In the genomic region with DNA sequence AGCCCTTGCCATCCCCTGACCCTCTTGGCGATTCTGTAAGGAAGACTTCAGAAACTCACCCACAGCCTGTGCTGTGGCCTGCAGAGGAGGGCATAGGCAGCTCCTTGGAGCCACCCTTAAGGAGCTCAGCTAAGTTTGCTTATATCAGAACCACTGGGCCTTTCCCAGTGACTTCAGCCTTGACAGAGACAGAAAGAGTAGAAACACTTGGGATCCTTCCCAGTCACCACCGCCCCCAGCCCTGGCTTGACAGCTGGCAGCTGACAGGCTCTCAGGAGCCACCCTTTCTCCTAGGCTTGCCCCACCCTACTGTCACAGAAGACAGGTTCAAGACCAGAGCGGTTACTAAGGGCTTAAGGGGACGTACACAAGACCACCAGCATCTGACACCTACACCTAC, we compare ENCODE assay signal across 17 mouse cellular contexts. TPM values are rescaled to one million over a fixed set of nuclear protein-coding genes. Genes with fewer than 3 reads are reported as not detected.
A peak's percentile ranks its signal among the peaks of the same experiment; 100 is the strongest.
DNase-seq lines count a peak whose midpoint lies in the region; ATAC-seq lines count a peak whose summit lies in the region.
"Had no signal": no experiment of that assay in that cellular context is flagged by ENCODE, and none has a peak within 500 bp of the region (broad histone marks: within the 10 kb centered on the region; RNA-seq: fewer than 3 reads in every experiment).

No protein-coding gene starts in this region.

- no peaks in the 10 kb centered on the region for H3K36me3 ChIP-seq in embryonic facial prominence, embryonic 11.5 days (replicated peaks; ENCODE audit: control insufficient read depth, insufficient read depth, low read depth, low read length)
- no peaks in the 10 kb centered on the region for H3K36me3 ChIP-seq in hindbrain, embryonic 12.5 days
- H3K36me3 ChIP-seq in midbrain, embryonic 16.5 days (ENCODE audit: control insufficient read depth, insufficient read depth, low read length) = no peaks in the 10 kb centered on the region
- H3K36me3 ChIP-seq: liver, embryonic 12.5 days had no signal

- 82% methylated on average over 4 of the region's 4 CpGs for WGBS in embryonic facial prominence, embryonic 11.5 days
- 65% methylated on average over 4 of the region's 4 CpGs for WGBS in hindbrain, embryonic 12.5 days
- WGBS in midbrain, embryonic 16.5 days = 65% methylated on average over 4 of the region's 4 CpGs

- peaks cover 28% of the 10 kb centered on the region for H3K27me3 ChIP-seq in embryonic facial prominence, embryonic 11.5 days (ENCODE audit: control insufficient read depth, insufficient read depth, low read length)
- H3K27me3 ChIP-seq in hindbrain, embryonic 12.5 days = peaks cover 6% of the 10 kb centered on the region; the same call in 1 of the 2 replicates
- H3K27me3 ChIP-seq in midbrain, embryonic 16.5 days (ENCODE audit: control insufficient read depth, insufficient read depth, low read depth, low read length) = no peaks in the 10 kb centered on the region; the same call in 1 of the 2 replicates

- H3K27ac ChIP-seq in embryonic facial prominence, embryonic 11.5 days (replicated peaks; ENCODE audit: low read depth, low read length) = no peak overlapping the region
- peak overlapping the region; percentile 46; the same call in 1 of the 2 replicates for H3K27ac ChIP-seq in hindbrain, embryonic 12.5 days
- no peak overlapping the region for H3K27ac ChIP-seq in midbrain, embryonic 16.5 days (ENCODE audit: low read length)
- H3K27ac ChIP-seq: liver, embryonic 12.5 days had no signal

- ATAC-seq in embryonic facial prominence, embryonic 11.5 days (replicated peaks; ENCODE audit: insufficient number of reproducible peaks, low FRiP score, low TSS enrichment, low read depth) = no peak
- ATAC-seq in hindbrain, embryonic 12.5 days (ENCODE audit: low FRiP score) = no peak
- ATAC-seq in midbrain, embryonic 16.5 days = no peak
- ATAC-seq: liver, embryonic 12.5 days had no signal

- no peaks in the 10 kb centered on the region for H3K9me3 ChIP-seq in embryonic facial prominence, embryonic 11.5 days (replicated peaks; ENCODE audit: control insufficient read depth, low read length)
- no peaks in the 10 kb centered on the region for H3K9me3 ChIP-seq in hindbrain, embryonic 12.5 days (replicated peaks)
- H3K9me3 ChIP-seq in midbrain, embryonic 16.5 days (replicated peaks; ENCODE audit: control insufficient read depth, low read length, poor library complexity, severe bottlenecking) = no peaks in the 10 kb centered on the region
- H3K9me3 ChIP-seq: liver, embryonic 12.5 days had no signal

- intact Hi-C loops in heart, postnatal 10 days (cut with DNase I) = no loop called here

- H3K4me1 ChIP-seq in embryonic facial prominence, embryonic 11.5 days (ENCODE audit: control insufficient read depth, insufficient read depth, low read length) = peaks cover 3% of the 10 kb centered on the region; the same call in 1 of the 2 replicates
- peaks cover 73% of the 10 kb centered on the region for H3K4me1 ChIP-seq in hindbrain, embryonic 12.5 days
- H3K4me1 ChIP-seq in midbrain, embryonic 16.5 days (ENCODE audit: control insufficient read depth, insufficient read depth, low read length) = peaks cover 24% of the 10 kb centered on the region
- H3K4me1 ChIP-seq: liver, embryonic 12.5 days had no signal

- DNase-seq in heart, adult 11 months = peak; percentile 48
- DNase-seq in heart, postnatal 10 days = no peak
- no peak for DNase-seq in embryonic facial prominence, embryonic 11.5 days (ENCODE audit: low spot score)
- DNase-seq in adrenal gland, postnatal 25 days = no peak
- no peak for DNase-seq in kidney, postnatal 4 days
- no peak for DNase-seq in ovary, postnatal 10 days (ENCODE audit: low spot score)
- DNase-seq: B cell, adult 2 months; cerebellum, adult 8-10 months; heart, adult 18-20 months; kidney, adult 11 months; right cerebral cortex, postnatal 14 days had no signal

- peak overlapping the region; percentile 10 for H3K4me3 ChIP-seq in embryonic facial prominence, embryonic 11.5 days (ENCODE audit: low read depth, low read length)
- peak overlapping the region; percentile 39 for H3K4me3 ChIP-seq in hindbrain, embryonic 12.5 days
- H3K4me3 ChIP-seq in midbrain, embryonic 16.5 days (ENCODE audit: low read depth, low read length) = peak overlapping the region; percentile 9; the same call in 1 of the 2 replicates
- H3K4me3 ChIP-seq: liver, embryonic 12.5 days had no signal

- no peak overlapping the region for H3K4me2 ChIP-seq in embryonic facial prominence, embryonic 11.5 days (ENCODE audit: low read depth, low read length)
- peak overlapping the region; percentile 72 for H3K4me2 ChIP-seq in hindbrain, embryonic 12.5 days (replicated peaks)
- peak overlapping the region; percentile 7; the same call in 1 of the 2 replicates for H3K4me2 ChIP-seq in midbrain, embryonic 16.5 days (ENCODE audit: low read length)
- H3K4me2 ChIP-seq: liver, embryonic 12.5 days had no signal

- H3K9ac ChIP-seq in embryonic facial prominence, embryonic 11.5 days (replicated peaks; ENCODE audit: low read length) = no peak overlapping the region
- peak overlapping the region; percentile 60 for H3K9ac ChIP-seq in hindbrain, embryonic 12.5 days
- H3K9ac ChIP-seq in midbrain, embryonic 16.5 days (ENCODE audit: low read depth, low read length) = no peak overlapping the region
- H3K9ac ChIP-seq: liver, embryonic 12.5 days had no signal

RNA-seq across cellular contexts. Expression of gene Nhlh1, which starts 1.1 kb away (rescaled TPM):
- not detected for total RNA-seq in heart, postnatal 10 days (2021)
- polyA plus RNA-seq in embryonic facial prominence, embryonic 11.5 days (2014; fragmentation: Nextera tagmentation; extraction: Ambion mirVana) = 4.6 and 6.5 TPM in 2 replicates
- polyA plus RNA-seq in hindbrain, embryonic 12.5 days (2016; fragmentation: Nextera tagmentation; extraction: Ambion mirVana) = 14.5 and 15.3 TPM in 2 replicates
- 0.45 and 1.2 TPM in 2 replicates for polyA plus RNA-seq in midbrain, embryonic 16.5 days (2015; fragmentation: Nextera tagmentation; extraction: Ambion mirVana)
- not detected in 2 replicates for total RNA-seq in adrenal gland, postnatal 25 days (2021)
- total RNA-seq: ES-E14; heart, adult 18-20 months had no signal
- polyA plus RNA-seq: heart, postnatal 0 days; large intestine, adult 2 months; liver, embryonic 12.5 days had no signal

RNA-seq across cellular contexts. Expression of gene Copa, which starts 26.1 kb away (rescaled TPM):
- total RNA-seq in heart, postnatal 10 days (2021) = 100 to 1,000 TPM; 136 to 150 TPM
- 185 and 186 TPM in 2 replicates for polyA plus RNA-seq in embryonic facial prominence, embryonic 11.5 days (2014; fragmentation: Nextera tagmentation; extraction: Ambion mirVana)
- polyA plus RNA-seq in hindbrain, embryonic 12.5 days (2016; fragmentation: Nextera tagmentation; extraction: Ambion mirVana) = 233 and 256 TPM in 2 replicates
- polyA plus RNA-seq in midbrain, embryonic 16.5 days (2015; fragmentation: Nextera tagmentation; extraction: Ambion mirVana) = 209 and 222 TPM in 2 replicates
- 184 and 190 TPM in 2 replicates for total RNA-seq in adrenal gland, postnatal 25 days (2021)

RNA-seq across cellular contexts. Expression of gene Ncstn, which starts 26.3 kb away (rescaled TPM):
- total RNA-seq in heart, postnatal 10 days (2021) = 10 to 100 TPM; 68.0 to 68.9 TPM
- 85.6 and 89.2 TPM in 2 replicates for polyA plus RNA-seq in embryonic facial prominence, embryonic 11.5 days (2014; fragmentation: Nextera tagmentation; extraction: Ambion mirVana)
- 128 and 132 TPM in 2 replicates for polyA plus RNA-seq in hindbrain, embryonic 12.5 days (2016; fragmentation: Nextera tagmentation; extraction: Ambion mirVana)
- polyA plus RNA-seq in midbrain, embryonic 16.5 days (2015; fragmentation: Nextera tagmentation; extraction: Ambion mirVana) = 105 and 107 TPM in 2 replicates
- 101 and 117 TPM in 2 replicates for total RNA-seq in adrenal gland, postnatal 25 days (2021)

RNA-seq across cellular contexts. Expression of gene Vangl2, which starts 28.0 kb away (rescaled TPM):
- total RNA-seq in heart, postnatal 10 days (2021) = 1 to 10 TPM; 7.5 to 7.6 TPM
- 25.3 and 28.6 TPM in 2 replicates for polyA plus RNA-seq in embryonic facial prominence, embryonic 11.5 days (2014; fragmentation: Nextera tagmentation; extraction: Ambion mirVana)
- 60.4 and 68.6 TPM in 2 replicates for polyA plus RNA-seq in hindbrain, embryonic 12.5 days (2016; fragmentation: Nextera tagmentation; extraction: Ambion mirVana)
- polyA plus RNA-seq in midbrain, embryonic 16.5 days (2015; fragmentation: Nextera tagmentation; extraction: Ambion mirVana) = 43.7 and 44.0 TPM in 2 replicates
- total RNA-seq in adrenal gland, postnatal 25 days (2021) = 2.8 and 7.4 TPM in 2 replicates
